Mouse (Mus musculus) olfactory bulb, adult 2 months (tissue): ENCODE results near the gene Prpf18.

Source experiments
- CTCF ChIP-seq: fragments of 200-500 bp; IDR thresholded peaks from 2 replicates; pipeline ENCODE4 v1.5.1; 2012; ENCODE audit warnings: low read depth, mild to moderate bottlenecking, low read length, moderate library complexity; ENCODE audit not compliant: insufficient read depth
- POLR2A ChIP-seq: fragments of 200-500 bp; IDR thresholded peaks from 2 replicates; pipeline ENCODE4 v1.6.1; 2012; ENCODE audit warnings: mild to moderate bottlenecking, low read depth, low read length, moderate library complexity; ENCODE audit not compliant: insufficient read depth

GRCm38 (mm10) chr2:4582930-4583329 is 69.0 kb downstream of the Prpf18 start:
- TF ChIP-seq POLR2A (no peak), CTCF (no peak)
